Mouse (Mus musculus): ENCODE results near the gene Defb47.

Gene Defb47

GRCm38 (mm10) chr14:62997777-62998176, at the start of gene Defb47:
TSS of gene Defb47 (plus strand) at chr14:62998077.
- no peak for DNase-seq (ENCODE audit: low spot score)

- no peak for DNase-seq (ENCODE audit: low spot score)
Observed at GRCm38 (mm10) chr14:62956091-62956490, 41.8 kb upstream of the Defb47 start.

- no peak for DNase-seq (ENCODE audit: low spot score)
Observed at GRCm38 (mm10) chr14:62963632-62964031, 34.2 kb upstream of the Defb47 start.

DNA sequence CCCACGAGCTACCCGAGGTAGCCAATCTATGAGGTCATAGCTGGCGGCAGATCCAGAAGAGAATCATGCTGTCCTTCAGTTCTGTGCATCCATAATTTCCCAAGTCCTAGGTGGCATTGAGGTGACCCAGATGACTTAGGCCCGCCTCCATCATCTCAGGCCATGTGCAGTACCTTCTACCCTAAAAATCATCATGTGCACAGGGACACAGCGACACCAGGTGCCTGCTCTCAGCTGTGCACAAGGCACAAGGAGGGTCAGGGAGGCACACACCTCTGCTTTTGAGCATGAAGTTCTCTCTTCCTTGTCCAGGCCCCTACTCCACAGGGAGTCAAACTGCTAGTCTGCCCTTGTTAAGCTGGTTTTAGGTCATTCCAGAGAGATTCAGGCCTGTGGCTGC, 32.5 kb upstream of the Defb47 start:
- DNase-seq (ENCODE audit: low spot score) = no peak

- DNase-seq (ENCODE audit: low spot score) = no peak
Observed at GRCm38 (mm10) chr14:62965811-62966520, 31.9 kb upstream of the Defb47 start.

DNA sequence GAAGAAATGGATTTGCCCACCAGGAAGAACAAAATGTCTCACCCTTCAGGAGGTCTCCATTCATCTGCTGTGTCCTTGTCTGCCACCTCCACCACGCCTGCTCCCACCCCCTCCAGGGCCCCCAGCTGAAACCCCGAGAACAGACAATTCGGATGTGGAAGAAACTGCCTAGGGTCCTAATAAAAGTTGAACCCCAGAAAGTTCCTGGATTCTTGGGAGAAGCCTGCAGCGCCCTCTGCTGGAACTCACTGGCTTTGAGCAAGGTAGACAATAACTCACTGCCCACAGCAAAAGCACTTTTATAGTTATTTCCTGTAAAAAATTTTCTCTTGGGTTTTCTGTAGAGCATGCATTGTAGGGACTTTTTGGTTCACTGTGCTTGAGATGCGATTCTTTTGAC, 22.8 kb upstream of the Defb47 start:
- DNase-seq (ENCODE audit: low spot score) = peak; percentile 37

DNA sequence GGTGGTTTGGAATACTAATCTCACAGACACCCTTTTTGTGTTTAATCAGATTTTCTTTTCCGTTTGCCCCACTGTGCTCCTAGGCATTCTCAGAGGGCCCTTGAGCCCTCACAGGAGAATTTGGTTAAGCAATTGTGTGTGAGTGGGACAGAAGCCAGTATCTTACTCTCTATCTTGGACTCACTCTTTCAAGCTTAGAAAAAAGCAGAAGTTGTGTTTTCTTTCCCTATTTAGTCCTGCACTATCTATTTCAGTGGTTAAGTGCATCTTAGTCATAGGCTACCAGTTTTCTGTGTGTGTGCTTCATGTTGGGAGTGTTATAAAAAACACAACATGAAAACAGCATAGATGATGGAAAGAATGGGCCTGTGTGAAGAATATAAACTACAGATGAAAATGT, 18.1 kb upstream of the Defb47 start:
- no peak for DNase-seq (ENCODE audit: low spot score)

DNA sequence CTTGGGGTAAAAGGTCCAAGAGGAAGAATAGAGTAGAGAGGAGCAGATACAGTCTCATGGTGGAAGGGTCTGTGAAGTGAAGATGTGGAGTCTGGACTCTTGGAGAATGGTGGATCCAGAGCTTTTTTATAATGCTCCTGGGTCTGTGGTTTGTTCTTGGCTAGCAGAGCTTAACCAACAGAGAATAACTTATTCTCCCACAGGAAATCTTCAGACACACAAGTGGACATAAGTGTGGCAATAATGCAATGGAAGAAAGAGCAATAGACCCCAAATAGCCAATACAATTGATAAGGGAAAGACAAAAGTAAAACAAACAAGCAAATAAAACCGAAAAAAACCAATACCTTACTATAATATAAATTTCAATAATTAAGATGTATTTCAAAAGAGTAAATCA, 13.5 kb upstream of the Defb47 start, which contains the start of gene Defb48:
Gene Defb48 (minus strand): TSS at position 101 of the 400 bp plus-strand sequence.
- no peak for DNase-seq (ENCODE audit: low spot score)

DNA sequence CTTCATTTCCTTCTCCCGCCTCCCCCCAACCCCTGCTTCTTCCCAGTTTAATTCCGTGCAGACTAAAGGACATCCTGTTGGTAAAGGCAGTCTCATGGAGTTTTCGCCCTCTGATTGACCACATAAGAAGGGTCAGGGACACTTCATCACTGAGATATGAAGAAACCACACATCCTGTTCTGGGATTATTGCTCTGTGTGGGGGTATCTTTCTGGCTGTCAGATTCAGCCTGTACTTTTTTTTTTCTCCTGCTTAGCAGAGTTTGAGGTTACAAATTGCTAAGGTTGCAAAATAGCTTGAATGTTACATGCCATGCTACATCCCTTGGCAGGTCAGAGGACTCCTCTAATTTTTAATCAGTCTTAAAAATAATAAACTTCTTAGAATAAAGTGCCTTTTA, 6.6 kb upstream of the Defb47 start:
- DNase-seq (ENCODE audit: low spot score) = no peak

GRCm38 (mm10) chr14:62991849-62992510, 5.9 kb upstream of the Defb47 start:
- DNase-seq (ENCODE audit: low spot score) = no peak

- DNase-seq (ENCODE audit: low spot score) = no peak
Observed at GRCm38 (mm10) chr14:62998977-62999376, 1.1 kb downstream of the Defb47 start.

- DNase-seq (ENCODE audit: low spot score) = no peak
Observed at GRCm38 (mm10) chr14:63002588-63002987, 4.7 kb downstream of the Defb47 start.

DNA sequence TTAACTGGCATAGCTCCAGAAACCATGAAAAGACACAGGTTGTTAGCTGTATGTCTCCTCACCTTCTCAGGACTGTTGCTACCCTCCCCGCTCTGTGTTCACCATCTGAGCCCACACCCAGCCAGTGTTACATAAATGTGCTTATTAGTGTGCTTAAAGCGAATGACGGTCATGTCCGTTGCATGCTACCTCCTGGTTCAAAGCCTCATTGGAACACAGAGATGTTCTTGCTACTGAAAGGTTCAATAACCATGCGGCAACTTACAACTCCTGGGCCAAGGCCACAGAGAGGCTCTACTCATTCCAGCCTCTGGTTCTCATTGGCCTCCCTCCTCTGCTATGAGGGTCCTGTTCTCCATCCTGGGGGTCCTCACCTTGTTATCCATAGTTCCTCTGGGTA, 13.6 kb downstream of the Defb47 start, which contains the start of gene Defb43:
Gene Defb43 (plus strand): TSS at position 301 of the 400 bp plus-strand sequence.
- no peak for DNase-seq (ENCODE audit: low spot score)

- DNase-seq (ENCODE audit: low spot score) = no peak
Observed at GRCm38 (mm10) chr14:63013082-63013481, 15.2 kb downstream of the Defb47 start.

DNA sequence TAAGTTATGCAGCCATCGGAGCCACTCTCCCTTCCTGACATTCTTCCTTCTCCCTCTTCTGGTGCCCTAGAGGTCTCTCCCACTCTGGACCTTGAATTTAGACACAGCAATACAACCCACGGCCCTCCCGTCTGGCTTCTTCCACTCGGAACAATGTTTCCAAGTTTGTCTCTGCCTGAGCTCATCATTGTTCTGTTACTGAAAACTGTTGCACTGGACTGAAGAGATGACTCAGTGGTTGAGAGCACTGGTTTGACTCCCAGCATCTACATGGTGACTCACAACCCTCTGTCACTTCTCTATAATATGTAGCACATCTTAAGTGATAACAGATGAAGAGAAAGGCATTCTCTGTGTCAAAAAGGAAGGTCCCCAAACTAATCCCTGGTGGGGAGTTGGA, 16.8 kb downstream of the Defb47 start:
- DNase-seq (ENCODE audit: low spot score) = no peak

DNA sequence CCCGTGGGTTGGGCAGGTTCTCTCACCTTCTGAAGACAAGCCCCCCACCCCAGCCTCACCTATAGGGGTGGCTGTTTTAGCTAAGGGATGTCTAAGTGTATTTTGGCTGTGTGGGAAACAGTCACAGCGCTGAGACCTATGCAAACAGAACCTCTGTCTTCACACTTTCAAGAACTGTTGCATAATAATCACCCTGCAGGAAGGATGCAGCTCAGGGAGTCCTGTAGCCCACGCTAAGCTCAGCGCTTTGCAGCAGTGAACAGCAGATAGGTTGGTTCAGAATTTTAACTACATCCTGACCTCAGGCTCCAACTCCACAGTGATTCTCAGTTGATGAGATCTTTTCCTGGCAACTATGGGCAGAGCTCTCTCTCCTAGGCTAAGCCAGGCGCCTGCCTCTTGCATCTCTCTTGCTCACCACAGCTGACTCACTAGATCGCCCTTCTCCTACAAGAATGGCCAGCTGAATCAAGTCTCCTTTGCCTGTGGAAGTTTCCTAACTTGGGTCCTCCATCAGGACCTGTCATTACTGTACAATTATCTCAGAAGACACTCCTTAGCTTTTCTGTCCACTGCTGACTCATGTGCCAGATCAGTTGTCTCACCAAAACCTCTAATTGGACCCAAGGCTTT, 22.8 kb downstream of the Defb47 start:
- DNase-seq (ENCODE audit: low spot score) = no peak

DNA sequence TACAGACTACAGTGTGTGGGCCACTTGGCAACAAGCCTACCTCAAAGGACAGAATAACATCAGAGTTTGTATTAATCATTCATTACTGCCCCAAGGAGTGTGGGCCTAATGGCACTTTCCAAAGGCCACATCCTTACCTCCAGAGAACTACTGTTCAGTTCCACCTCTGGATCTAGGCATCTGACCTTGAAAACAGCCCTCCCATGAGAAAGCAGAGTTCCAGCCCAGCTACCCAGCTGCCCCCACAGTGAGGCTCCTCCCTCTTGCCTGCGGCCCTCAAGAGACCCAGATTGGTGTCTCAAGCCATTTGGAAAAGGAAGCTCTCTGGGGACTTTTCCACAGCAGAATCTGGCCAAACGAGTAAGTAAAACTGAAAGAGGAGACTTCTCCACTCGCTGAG, 48.8 kb downstream of the Defb47 start, which contains the start of gene Defb42:
Gene Defb42 (plus strand): TSS at position 301 of the 400 bp plus-strand sequence.
- no peak for DNase-seq (ENCODE audit: low spot score)

DNA sequence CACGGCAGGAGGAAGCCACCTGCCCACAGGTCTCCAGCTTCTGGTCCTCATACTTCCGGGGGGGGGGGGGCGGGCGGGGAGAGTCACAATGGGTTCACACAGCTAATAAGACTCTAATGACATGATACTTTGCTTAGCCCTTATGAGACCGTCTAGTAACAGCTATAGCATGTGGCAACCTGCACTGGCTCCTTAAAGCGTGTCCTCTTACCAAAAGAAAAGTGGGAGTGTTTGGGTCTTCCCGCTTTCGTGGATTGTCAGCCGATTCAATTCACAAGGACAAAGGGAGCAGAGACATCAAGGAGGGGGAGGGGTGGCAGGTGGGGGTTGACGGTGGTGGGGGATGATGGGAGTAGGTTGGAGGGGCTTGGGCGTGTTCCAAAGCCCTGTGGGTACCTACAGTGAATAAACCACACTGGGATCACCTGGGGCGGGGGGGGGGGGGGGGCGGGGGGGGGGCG, 52.1 kb downstream of the Defb47 start, which contains the start of gene Defb30:
Gene Defb30 (minus strand): TSS at position 51 of the 461 bp plus-strand sequence.
- no peak for DNase-seq (ENCODE audit: low spot score)

Data from layer of hippocampus, adult 9-10 months (tissue).